Mouse (Mus musculus) forebrain, postnatal 0 days (tissue): ENCODE measurements around the gene Gm6205. TPM values are rescaled to one million over a fixed set of nuclear protein-coding genes. Genes with fewer than 3 reads are reported as not detected.
"Not testable (repeated sequence)": the region's sequence is repeated elsewhere in the genome, so short reads cannot be mapped to it uniquely, and the experiment has no call there.

Experiments
- ATAC-seq: fragments of 200-750 bp; cut with Nextera tagmentation; 2 replicates; pipeline ENCODE4 v1.8.0; 2017; ENCODE audit warnings: mild to moderate bottlenecking, moderate library complexity
- DNase-seq: peaks from one replicate; pipeline ENCODE4 v3.0.0-alpha.2; 2015
- H3K27ac ChIP-seq: fragments of 300-500 bp; sonication (generic); 2 replicates; pipeline ENCODE4 v1.5.1; 2014; ENCODE audit warnings: low read depth, mild to moderate bottlenecking, antibody characterized with exemption, low read length, moderate library complexity, mixed read lengths
- H3K27me3 ChIP-seq: fragments of 300-500 bp; sonication (generic); 2 replicates; pipeline ENCODE4 v1.6.1; 2014; ENCODE audit warnings: mild to moderate bottlenecking, low read length, mixed read lengths; ENCODE audit not compliant: insufficient read depth
- H3K36me3 ChIP-seq: fragments of 300-500 bp; sonication (generic); 2 replicates; pipeline ENCODE4 v1.6.1; 2014; ENCODE audit warnings: mild to moderate bottlenecking, moderate library complexity; ENCODE audit not compliant: insufficient read depth
- H3K4me1 ChIP-seq: fragments of 300-500 bp; sonication (generic); 2 replicates; pipeline ENCODE4 v1.6.1; 2014; ENCODE audit warnings: antibody characterized with exemption; ENCODE audit not compliant: insufficient read depth
- H3K4me2 ChIP-seq: fragments of 300-500 bp; sonication (generic); 2 replicates; pipeline ENCODE4 v1.6.1; 2014; ENCODE audit warnings: low read depth, mild to moderate bottlenecking, moderate library complexity
- H3K4me3 ChIP-seq: fragments of 300-500 bp; sonication (generic); 2 replicates; pipeline ENCODE4 v1.5.1; 2014; ENCODE audit warnings: low read depth, low read length, mixed read lengths
- H3K9ac ChIP-seq: fragments of 300-500 bp; sonication (generic); 2 replicates; pipeline ENCODE4 v1.6.1; 2014; ENCODE audit warnings: mild to moderate bottlenecking
- H3K9me3 ChIP-seq: fragments of 300-500 bp; sonication (generic); 2 replicates; pipeline ENCODE4 v1.6.1; 2016; ENCODE audit warnings: low read length
- WGBS: fragments of 180-500 bp; shearing (Covaris S2); extraction: QIAGEN DNeasy Blood & Tissue Kit; methylation state at CpG from one replicate; pipeline ENCODE4 v1.1.7; 2014; 5-methylcytosine and 5-hydroxymethylcytosine counted together
- polyA plus RNA-seq: library from polyadenylated mRNA; unstranded; fragments of >200 nt; fragmentation: Nextera tagmentation; extraction: Ambion mirVana; gene quantifications from 2 replicates; pipeline ENCODE4 v1.2.1, GENCODE M21; 2015
- total RNA-seq: library from RNA; depleted of rRNA; stranded (reverse); fragments of >200 nt; gene quantifications from 2 replicates; pipeline ENCODE4 v1.2.3, GENCODE M21; 2014; rRNA removed

Gene Gm6205
- not detected in 2 replicates for total RNA-seq
- polyA plus RNA-seq, result not detected in 2 replicates

DNA sequence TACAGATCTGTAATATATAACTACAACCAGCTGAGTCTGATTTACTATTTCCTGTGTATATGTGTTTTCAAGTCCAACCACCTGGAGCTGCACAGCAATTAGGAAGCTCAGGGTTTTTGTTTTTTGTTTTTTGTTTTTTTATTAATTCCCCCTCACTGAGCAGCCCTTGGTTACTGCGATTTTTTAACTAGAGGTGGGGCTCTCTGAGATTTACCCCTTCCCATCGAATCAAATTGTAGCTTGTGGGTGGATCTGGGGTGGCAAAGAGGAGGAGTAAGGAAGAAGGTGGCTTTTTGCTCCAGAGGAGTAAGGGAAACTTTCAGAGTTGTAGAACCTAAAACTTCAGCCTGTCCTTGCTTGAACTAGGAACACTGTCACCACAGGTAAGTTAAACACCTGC is at the start of gene Gm6205:
Gene Gm6205 (plus strand): TSS at position 301 of the 400 bp plus-strand sequence.
- not testable (repeated sequence) for ATAC-seq, H3K4me2 ChIP-seq, H3K9ac ChIP-seq, DNase-seq, H3K36me3 ChIP-seq, H3K4me3 ChIP-seq, H3K9me3 ChIP-seq, H3K27me3 ChIP-seq, H3K4me1 ChIP-seq, H3K27ac ChIP-seq
- WGBS, result no CpG with 5 or more reads among the region's 2 CpGs

DNA sequence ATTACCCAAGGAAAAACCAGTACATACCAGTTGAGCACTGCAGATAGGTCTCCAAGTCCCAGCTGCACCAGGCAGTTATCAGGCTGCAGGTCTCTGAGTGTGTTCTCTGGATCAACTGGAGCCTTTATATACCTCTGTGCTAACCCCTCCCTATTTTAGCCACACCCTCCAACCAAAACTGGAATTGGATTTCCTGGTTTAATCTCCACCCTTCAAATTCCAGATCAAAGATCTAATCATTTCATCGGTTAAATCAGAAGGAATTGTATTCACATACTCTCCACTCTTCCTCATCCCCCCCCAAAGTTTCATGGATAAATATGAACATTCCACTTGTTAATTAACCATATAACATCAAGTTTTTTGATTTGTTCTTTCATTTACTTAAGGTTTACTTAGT is 31.9 kb upstream of the Gm6205 start, which contains the start of gene Gm3147:
Gene Gm3147 (minus strand): TSS at position 101 of the 400 bp plus-strand sequence.
- not testable (repeated sequence) for H3K27ac ChIP-seq, H3K4me3 ChIP-seq, H3K9me3 ChIP-seq, H3K9ac ChIP-seq, H3K4me2 ChIP-seq, H3K4me1 ChIP-seq, ATAC-seq, H3K27me3 ChIP-seq, DNase-seq, H3K36me3 ChIP-seq
- WGBS, result no CpG with 5 or more reads among the region's 1 CpGs

DNA sequence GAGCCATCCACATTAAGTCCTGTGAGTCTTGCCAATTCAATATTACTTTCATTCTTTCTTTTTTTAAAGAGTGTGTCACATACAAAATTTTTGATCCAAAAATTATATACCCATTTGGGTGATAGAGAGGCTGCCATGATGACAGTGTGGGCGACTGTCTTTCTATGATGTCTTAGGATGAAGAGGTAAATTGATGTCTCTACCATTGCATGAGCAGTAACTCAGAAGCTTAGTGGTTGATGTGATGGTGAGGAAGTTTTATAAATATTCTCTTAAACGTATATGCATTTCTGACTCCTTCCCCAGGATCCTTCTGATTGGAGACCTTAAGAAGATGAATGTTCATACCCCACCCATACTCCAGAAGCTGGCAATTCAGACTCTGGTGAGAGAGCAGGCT is 24.5 kb upstream of the Gm6205 start, which contains the start of gene Gm6509:
Gene Gm6509 (plus strand): TSS at position 301 of the 400 bp plus-strand sequence.
- H3K4me3 ChIP-seq, H3K4me1 ChIP-seq, H3K9ac ChIP-seq, H3K9me3 ChIP-seq, ATAC-seq, H3K36me3 ChIP-seq, H3K4me2 ChIP-seq, DNase-seq, H3K27ac ChIP-seq, H3K27me3 ChIP-seq: not testable (repeated sequence)
- WGBS, result no CpG with 5 or more reads among the region's 2 CpGs

Other genes starting within 250 kb of the Gm6205 start
- not detected in 2 replicates for gene Gm7682, start 202.6 kb upstream of the Gm6205 start, total RNA-seq
- not detected in 2 replicates for gene Gm7682, start 202.6 kb upstream of the Gm6205 start, polyA plus RNA-seq
- gene Gm3139, start 122.1 kb upstream of the Gm6205 start, total RNA-seq, result not detected in 2 replicates
- gene Gm3139, start 122.1 kb upstream of the Gm6205 start, polyA plus RNA-seq, result not detected in 2 replicates
- not detected in 2 replicates for gene Gm3147, start 32.0 kb upstream of the Gm6205 start, total RNA-seq
- not detected in 2 replicates for gene Gm3147, start 32.0 kb upstream of the Gm6205 start, polyA plus RNA-seq
- gene Gm6509, start 24.4 kb upstream of the Gm6205 start, total RNA-seq, result not detected in 2 replicates
- not detected in 2 replicates for gene Gm6509, start 24.4 kb upstream of the Gm6205 start, polyA plus RNA-seq
- gene Gm3183, start 217.1 kb downstream of the Gm6205 start, total RNA-seq, result not detected in 2 replicates
- not detected in 2 replicates for gene Gm3183, start 217.1 kb downstream of the Gm6205 start, polyA plus RNA-seq